ENCODE assay signal across 1 mouse cellular context in the genomic region with DNA sequence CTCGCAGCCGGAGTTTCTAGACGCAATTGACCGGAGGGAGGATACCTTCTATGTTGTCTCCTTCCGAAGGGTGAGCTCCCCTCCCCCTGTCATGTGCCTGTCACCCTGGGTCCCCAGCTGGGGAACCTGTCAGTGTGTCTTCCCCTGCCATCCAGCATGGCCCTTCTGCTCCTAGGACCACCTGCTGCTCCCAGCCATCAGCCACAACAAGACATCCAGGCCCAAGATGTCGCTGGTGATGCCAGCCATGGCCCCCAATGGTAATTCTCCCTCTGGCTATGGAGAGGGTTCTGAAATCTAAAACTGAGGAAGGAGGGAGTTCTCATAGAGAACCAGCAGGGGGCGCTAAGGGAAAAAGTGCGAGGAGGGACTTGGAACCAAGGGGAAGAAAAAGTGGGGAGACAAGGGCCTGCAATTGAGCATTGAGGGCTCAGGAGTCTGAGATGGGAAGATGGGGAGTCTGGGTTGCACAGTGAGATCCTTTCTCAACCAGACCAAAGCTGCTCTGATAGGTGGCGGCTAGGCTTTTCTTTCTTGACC.
TF ChIP-seq lines count a peak whose summit lies in the region.

No protein-coding gene starts in this region.

TF ChIP-seq in MEL, 35 proteins besides CTCF, POLR2A, EP300 and RAD21:
- TF ChIP-seq HCFC1 (IDR thresholded peaks at IDR 0.05; ENCODE audit: low read depth, low read length) = no peak
- TF ChIP-seq SMC3 (IDR thresholded peaks at IDR 0.05; ENCODE audit: low read depth, low read length) = peak; percentile 58
